Mouse (Mus musculus) hindbrain, embryonic 14.5 days (tissue): ENCODE results near the gene Retreg3. TPM values are rescaled to one million over a fixed set of nuclear protein-coding genes. Genes with fewer than 3 reads are reported as not detected.

Experiments
- ATAC-seq: fragments of 200-750 bp; cut with Nextera tagmentation; 2 replicates; pipeline ENCODE4 v1.8.0; 2017; ENCODE audit warnings: moderate number of reproducible peaks, mild to moderate bottlenecking, moderate TSS enrichment, moderate library complexity; ENCODE audit not compliant: low FRiP score
- DNase-seq: peaks from one replicate; pipeline ENCODE4 v3.0.0-alpha.2; 2015; ENCODE audit warnings: low spot score
- H3K27ac ChIP-seq: fragments of 300-500 bp; sonication (generic); 2 replicates; pipeline ENCODE4 v1.5.1; 2014; ENCODE audit warnings: mild to moderate bottlenecking, moderate library complexity
- H3K27me3 ChIP-seq: fragments of 300-500 bp; sonication (generic); 2 replicates; pipeline ENCODE4 v1.6.1; 2014; ENCODE audit warnings: mild to moderate bottlenecking, low read length, mixed read lengths; ENCODE audit not compliant: control insufficient read depth, insufficient read depth
- H3K36me3 ChIP-seq: fragments of 300-500 bp; sonication (generic); replicated peaks from 2 replicates; pipeline ENCODE4 v1.6.1; 2014; ENCODE audit not compliant: control insufficient read depth, insufficient read depth
- H3K4me1 ChIP-seq: fragments of 300-500 bp; sonication (generic); replicated peaks from 2 replicates; pipeline ENCODE4 v1.6.1; 2014; ENCODE audit warnings: antibody characterized with exemption, low read length, mixed read lengths; ENCODE audit not compliant: control insufficient read depth, insufficient read depth
- H3K4me2 ChIP-seq: fragments of 300-500 bp; sonication (generic); replicated peaks from 2 replicates; pipeline ENCODE4 v1.6.1; 2014; ENCODE audit warnings: mild to moderate bottlenecking, moderate library complexity
- H3K4me3 ChIP-seq: fragments of 300-500 bp; sonication (generic); replicated peaks from 2 replicates; pipeline ENCODE4 v1.5.1; 2014; ENCODE audit warnings: mild to moderate bottlenecking, low read length
- H3K9ac ChIP-seq: fragments of 300-500 bp; sonication (generic); 2 replicates; pipeline ENCODE4 v1.6.1; 2014
- H3K9me3 ChIP-seq: fragments of 300-500 bp; sonication (generic); 2 replicates; pipeline ENCODE4 v1.6.1; 2016; ENCODE audit warnings: low read length; ENCODE audit not compliant: control insufficient read depth
- WGBS: fragments of 180-500 bp; shearing (Covaris S2); extraction: QIAGEN DNeasy Blood & Tissue Kit; methylation state at CpG from one replicate; pipeline ENCODE4 v1.1.7; 2014; 5-methylcytosine and 5-hydroxymethylcytosine counted together
- polyA plus RNA-seq: library from polyadenylated mRNA; unstranded; fragments of >200 nt; fragmentation: Nextera tagmentation; extraction: Ambion mirVana; gene quantifications from 2 replicates; pipeline ENCODE4 v1.2.1, GENCODE M21; 2014

The Retreg3 gene
- polyA plus RNA-seq, 1 experiment from 2014 or later, result 13.0 TPM

- H3K4me2 ChIP-seq, result no peak overlapping the region
- H3K4me1 ChIP-seq, result no peaks in the 10 kb centered on the region
- H3K27me3 ChIP-seq, result no peaks in the 10 kb centered on the region
- 62% methylated on average over 12 of the region's 12 CpGs for WGBS
- no peak overlapping the region for H3K9ac ChIP-seq
- peaks cover 42% of the 10 kb centered on the region for H3K36me3 ChIP-seq
- ATAC-seq (no peak), DNase-seq (no peak)
- H3K4me3 ChIP-seq, result no peak overlapping the region
- H3K9me3 ChIP-seq, result no peaks in the 10 kb centered on the region
- H3K27ac ChIP-seq, result peak overlapping the region; percentile 38; the same call in 1 of the 2 replicates
Observed at GRCm38 (mm10) chr11:101063676-101064327, 55.9 kb downstream of the Retreg3 start.

GRCm38 (mm10) chr11:101062971-101063675 is 56.6 kb downstream of the Retreg3 start:
- DNase-seq, result no peak
- H3K36me3 ChIP-seq, result peaks cover 49% of the 10 kb centered on the region
- no peak for ATAC-seq
- peak overlapping the region; percentile 38; the same call in 1 of the 2 replicates for H3K27ac ChIP-seq
- H3K4me2 ChIP-seq, result no peak overlapping the region
- 77% methylated on average over 14 of the region's 14 CpGs for WGBS
- H3K9me3 ChIP-seq, result no peaks in the 10 kb centered on the region
- no peak overlapping the region for H3K9ac ChIP-seq
- no peak overlapping the region for H3K4me3 ChIP-seq
- no peaks in the 10 kb centered on the region for H3K27me3 ChIP-seq
- no peaks in the 10 kb centered on the region for H3K4me1 ChIP-seq

- Histone ChIP-seq H3K27ac (no peak overlapping the region), H3K4me2 (no peak overlapping the region), H3K9me3 (no peaks in the 10 kb centered on the region), H3K36me3 (peaks cover 55% of the 10 kb centered on the region), H3K9ac (no peak overlapping the region), H3K4me3 (no peak overlapping the region), H3K27me3 (no peaks in the 10 kb centered on the region), H3K4me1 (no peaks in the 10 kb centered on the region)
- no peak for DNase-seq
- WGBS, result 76% methylated on average over 12 of the region's 12 CpGs
- no peak for ATAC-seq
Observed at GRCm38 (mm10) chr11:101062165-101062884, 57.4 kb downstream of the Retreg3 start.

GRCm38 (mm10) chr11:101061049-101061448 is 58.6 kb downstream of the Retreg3 start:
- ATAC-seq (no peak), DNase-seq (no peak)
- H3K36me3 ChIP-seq, result peaks cover 65% of the 10 kb centered on the region
- H3K27me3 ChIP-seq, result no peaks in the 10 kb centered on the region
- H3K4me2 ChIP-seq, result no peak overlapping the region
- H3K9me3 ChIP-seq, result no peaks in the 10 kb centered on the region
- no peak overlapping the region for H3K27ac ChIP-seq
- H3K4me1 ChIP-seq, result no peaks in the 10 kb centered on the region
- H3K4me3 ChIP-seq, result no peak overlapping the region
- WGBS, result 89% methylated on average over 5 of the region's 5 CpGs
- H3K9ac ChIP-seq, result no peak overlapping the region

- Histone ChIP-seq H3K36me3 (peaks cover 74% of the 10 kb centered on the region), H3K9ac (no peak overlapping the region), H3K4me2 (no peak overlapping the region), H3K4me3 (no peak overlapping the region), H3K27ac (peak overlapping the region; percentile 69; the same call in 1 of the 2 replicates), H3K4me1 (no peaks in the 10 kb centered on the region), H3K27me3 (no peaks in the 10 kb centered on the region), H3K9me3 (no peaks in the 10 kb centered on the region)
- WGBS, result 81% methylated on average over 8 of the region's 8 CpGs
- DNase-seq, result no peak
- no peak for ATAC-seq
Observed at GRCm38 (mm10) chr11:101060126-101060525, 59.6 kb downstream of the Retreg3 start.

GRCm38 (mm10) chr11:101059473-101059872 is 60.2 kb downstream of the Retreg3 start:
- WGBS, result 71% methylated on average over 10 of the region's 10 CpGs
- Histone ChIP-seq H3K4me2 (no peak overlapping the region), H3K27me3 (no peaks in the 10 kb centered on the region), H3K27ac (peak overlapping the region; percentile 69; the same call in 1 of the 2 replicates), H3K9me3 (no peaks in the 10 kb centered on the region), H3K4me3 (no peak overlapping the region), H3K9ac (no peak overlapping the region), H3K4me1 (no peaks in the 10 kb centered on the region), H3K36me3 (peaks cover 80% of the 10 kb centered on the region)
- no peak for ATAC-seq
- no peak for DNase-seq

GRCm38 (mm10) chr11:101058726-101059125 is 61.0 kb downstream of the Retreg3 start:
- WGBS, result 82% methylated on average over 5 of the region's 5 CpGs
- Histone ChIP-seq H3K9ac (no peak overlapping the region), H3K36me3 (peaks cover 82% of the 10 kb centered on the region), H3K9me3 (no peaks in the 10 kb centered on the region), H3K4me2 (no peak overlapping the region), H3K27me3 (no peaks in the 10 kb centered on the region), H3K4me1 (no peaks in the 10 kb centered on the region), H3K4me3 (no peak overlapping the region), H3K27ac (no peak overlapping the region)
- ATAC-seq, result no peak
- no peak for DNase-seq

GRCm38 (mm10) chr11:101057860-101058259 is 61.8 kb downstream of the Retreg3 start:
- no peaks in the 10 kb centered on the region for H3K9me3 ChIP-seq
- H3K4me3 ChIP-seq, result no peak overlapping the region
- H3K9ac ChIP-seq, result no peak overlapping the region
- ATAC-seq (no peak), DNase-seq (peak; percentile 85)
- H3K4me2 ChIP-seq, result no peak overlapping the region
- H3K4me1 ChIP-seq, result no peaks in the 10 kb centered on the region
- no peak overlapping the region for H3K27ac ChIP-seq
- 28% methylated on average over 5 of the region's 5 CpGs for WGBS
- peaks cover 83% of the 10 kb centered on the region for H3K36me3 ChIP-seq
- H3K27me3 ChIP-seq, result no peaks in the 10 kb centered on the region

GRCm38 (mm10) chr11:101056885-101057284 is 62.8 kb downstream of the Retreg3 start:
- no peak overlapping the region for H3K27ac ChIP-seq
- ATAC-seq, result no peak
- WGBS, result 55% methylated on average over 8 of the region's 8 CpGs

More at GRCm38 (mm10) chr11:101056885-101057284, 62.8 kb downstream of the Retreg3 start:
- DNase-seq, result no peak
- no peaks in the 10 kb centered on the region for H3K9me3 ChIP-seq
- no peaks in the 10 kb centered on the region for H3K27me3 ChIP-seq
- H3K4me1 ChIP-seq, result no peaks in the 10 kb centered on the region
- H3K36me3 ChIP-seq, result peaks cover 83% of the 10 kb centered on the region
- H3K4me3 ChIP-seq, result no peak overlapping the region
- no peak overlapping the region for H3K9ac ChIP-seq
- H3K4me2 ChIP-seq, result no peak overlapping the region
